Mouse (Mus musculus): ENCODE data around the gene Rassf4.
A peak's percentile ranks its signal among the peaks of the same experiment; 100 is the strongest.

Rassf4 gene

GRCm38 (mm10) chr6:116671768-116672167, 2.0 kb downstream of the Rassf4 start:
- no peak for DNase-seq (ENCODE audit: extremely low spot score)

DNA sequence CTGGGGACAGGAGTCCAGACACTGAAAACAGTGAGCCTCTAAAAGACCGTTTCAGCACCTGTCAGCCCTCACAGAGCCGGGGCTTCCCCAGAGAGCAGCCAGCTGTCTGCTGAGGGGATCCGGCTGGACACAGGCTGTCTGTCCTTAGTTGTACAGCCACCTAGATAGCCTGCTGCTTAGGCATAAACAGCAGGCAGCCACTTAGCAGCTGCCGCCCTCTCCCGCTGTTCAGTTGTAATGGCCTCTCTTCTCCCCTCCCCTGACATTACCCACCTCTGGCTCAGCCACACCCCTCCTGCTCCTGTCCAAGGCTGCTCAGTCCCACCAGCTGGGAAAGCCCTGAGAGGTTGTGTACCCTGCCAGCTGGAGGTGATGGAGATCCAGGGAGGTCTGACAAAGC, 2.7 kb downstream of the Rassf4 start:
- DNase-seq (ENCODE audit: extremely low spot score) = no peak

DNA sequence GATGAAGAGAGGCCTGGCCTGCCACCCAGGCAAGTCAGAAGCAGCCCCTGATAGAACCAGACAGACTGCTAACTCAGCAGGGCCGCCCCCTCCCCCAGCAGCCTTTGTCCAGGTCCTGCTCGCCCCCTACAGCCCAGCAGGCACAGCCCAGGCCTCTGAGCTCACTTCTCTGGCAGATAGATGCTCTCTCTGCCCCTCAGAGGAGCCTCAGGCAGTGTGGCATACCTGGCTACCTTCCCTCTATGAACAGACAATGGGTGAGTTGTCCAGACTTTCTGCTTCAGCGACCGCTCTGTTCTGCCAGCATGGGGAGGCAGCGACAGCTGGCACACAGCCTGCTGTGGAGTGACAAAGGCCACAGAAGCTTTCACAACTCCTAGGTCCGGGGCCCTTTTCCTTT, 3.6 kb downstream of the Rassf4 start:
- DNase-seq (ENCODE audit: extremely low spot score) = no peak

- no peak for DNase-seq (ENCODE audit: extremely low spot score)
These were observed 4.9 kb downstream of the Rassf4 start for GRCm38 (mm10) chr6:116668682-116669470.

DNA sequence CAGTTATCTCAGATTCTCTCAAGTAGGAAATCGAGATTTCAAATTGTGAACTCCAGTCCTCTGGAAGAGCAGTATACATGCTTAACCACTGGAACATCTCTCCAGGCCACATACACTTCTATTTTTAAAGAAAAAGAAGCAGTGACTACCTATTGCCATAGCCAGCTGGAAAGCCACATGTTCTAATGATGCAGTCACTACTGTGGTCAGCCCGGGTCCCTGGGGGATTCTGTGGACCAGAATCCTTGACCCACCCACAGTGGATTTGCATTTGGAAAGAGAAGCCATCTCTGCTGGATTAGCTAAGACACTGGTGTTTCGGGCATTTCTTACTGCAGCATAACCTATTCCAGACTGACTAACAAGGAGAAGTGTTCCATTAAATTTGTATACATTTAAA, 6.4 kb downstream of the Rassf4 start:
- DNase-seq (ENCODE audit: extremely low spot score) = no peak

DNA sequence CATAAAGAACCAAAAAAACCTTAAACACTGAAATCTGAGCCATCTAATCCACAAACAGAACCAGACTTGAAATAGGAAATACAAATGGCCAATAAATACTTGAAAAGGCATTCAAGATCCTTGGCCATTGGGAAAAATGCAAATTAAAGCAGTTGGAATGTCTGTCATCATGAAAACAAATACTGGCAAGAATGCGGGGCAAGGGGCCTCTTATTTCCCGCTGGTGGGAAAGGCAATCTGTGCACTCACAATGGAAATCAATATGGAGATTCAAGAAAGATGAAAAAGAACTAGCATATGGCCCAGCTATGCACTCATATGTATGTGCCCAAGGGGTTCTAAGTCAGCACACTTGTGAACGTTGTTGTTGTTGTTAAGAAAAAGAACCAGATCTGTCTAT, 6.9 kb downstream of the Rassf4 start:
- DNase-seq (ENCODE audit: extremely low spot score) = no peak

GRCm38 (mm10) chr6:116666085-116666750, 7.5 kb downstream of the Rassf4 start:
- DNase-seq (ENCODE audit: extremely low spot score) = no peak

DNA sequence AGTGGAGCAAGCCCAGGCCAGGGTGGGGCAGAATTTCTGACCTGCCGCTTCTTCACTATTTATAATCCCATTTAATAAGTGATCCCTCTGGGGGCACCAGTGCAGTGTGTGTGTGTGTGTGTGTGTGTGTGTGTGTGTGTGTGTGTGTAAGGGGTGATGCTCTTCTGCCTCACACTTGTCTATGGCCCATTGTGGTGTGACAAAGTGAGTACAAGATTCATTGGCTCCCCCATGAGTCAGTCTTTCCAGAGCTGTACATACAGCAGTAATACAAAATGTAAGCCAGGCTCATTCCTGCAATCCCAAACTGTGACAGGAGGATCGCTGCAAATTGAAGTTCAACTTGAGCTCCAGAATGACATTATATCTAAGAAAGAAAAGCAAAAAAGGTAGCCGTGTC, 8.9 kb downstream of the Rassf4 start:
- no peak for DNase-seq (ENCODE audit: extremely low spot score)

GRCm38 (mm10) chr6:116664031-116664430, 9.7 kb downstream of the Rassf4 start:
- DNase-seq (ENCODE audit: extremely low spot score) = no peak

DNA sequence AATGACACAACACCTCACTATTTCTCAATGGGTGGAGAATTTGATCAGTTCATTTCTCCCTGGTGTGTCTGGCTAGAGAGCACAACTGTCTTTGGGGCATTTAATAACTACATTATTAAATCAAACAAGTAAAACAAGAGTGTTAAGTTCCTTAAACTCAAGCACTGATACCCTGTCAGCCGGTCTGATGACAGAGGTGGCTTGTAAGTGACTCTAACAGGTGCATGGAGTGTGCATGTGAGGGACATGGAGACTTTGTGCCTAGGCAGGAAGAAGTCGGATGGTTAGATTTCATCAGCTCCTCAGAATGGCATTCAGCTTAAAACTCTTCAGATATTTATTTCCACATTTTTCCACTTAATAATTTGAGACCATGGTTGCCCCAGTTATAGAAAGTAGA, 10.4 kb downstream of the Rassf4 start:
- DNase-seq (ENCODE audit: extremely low spot score) = no peak

GRCm38 (mm10) chr6:116653684-116654454, 19.9 kb downstream of the Rassf4 start:
- DNase-seq (ENCODE audit: extremely low spot score) = peak; percentile 65

- no peak for DNase-seq (ENCODE audit: extremely low spot score)
These were observed 20.6 kb downstream of the Rassf4 start for GRCm38 (mm10) chr6:116653191-116653590.

DNA sequence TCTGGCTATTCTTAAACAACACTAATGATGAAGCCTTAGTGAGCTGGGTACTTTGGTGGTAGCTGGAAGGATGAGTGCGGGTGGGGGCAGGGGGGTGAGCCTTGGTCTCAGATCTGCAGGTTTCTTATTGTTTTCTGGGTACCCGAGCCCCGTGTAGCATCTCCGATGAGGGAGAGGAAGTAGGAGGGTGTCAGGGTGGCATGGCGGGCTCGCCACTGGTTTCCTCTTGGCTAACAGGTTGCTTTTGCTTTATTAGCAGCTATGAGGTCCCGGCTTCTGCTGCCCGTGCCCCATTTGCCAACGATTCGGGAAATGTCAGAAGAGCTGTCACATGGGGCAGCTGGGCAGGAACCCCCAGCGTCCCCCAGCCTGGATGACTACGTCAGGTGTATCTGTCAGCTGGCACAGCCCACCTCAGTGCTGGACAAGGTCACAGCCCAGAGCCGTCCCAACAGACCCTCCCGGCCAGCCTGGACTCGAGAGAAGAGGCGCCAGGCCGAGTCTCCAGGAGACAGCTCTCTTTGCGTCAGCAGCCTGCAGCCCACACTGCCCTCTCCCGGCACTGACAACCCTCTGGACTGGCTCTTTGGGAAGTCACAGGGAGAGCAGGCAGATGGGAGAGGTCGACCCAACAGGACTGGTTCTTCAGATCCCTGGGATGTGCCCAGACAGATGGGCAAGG, 22.2 kb downstream of the Rassf4 start:
- no peak for DNase-seq (ENCODE audit: extremely low spot score)

- DNase-seq (ENCODE audit: extremely low spot score) = no peak
These were observed 23.3 kb downstream of the Rassf4 start, which contains the start of gene Depp1 for GRCm38 (mm10) chr6:116650406-116650805. Depp1 (plus strand) TSS chr6:116650609.

DNA sequence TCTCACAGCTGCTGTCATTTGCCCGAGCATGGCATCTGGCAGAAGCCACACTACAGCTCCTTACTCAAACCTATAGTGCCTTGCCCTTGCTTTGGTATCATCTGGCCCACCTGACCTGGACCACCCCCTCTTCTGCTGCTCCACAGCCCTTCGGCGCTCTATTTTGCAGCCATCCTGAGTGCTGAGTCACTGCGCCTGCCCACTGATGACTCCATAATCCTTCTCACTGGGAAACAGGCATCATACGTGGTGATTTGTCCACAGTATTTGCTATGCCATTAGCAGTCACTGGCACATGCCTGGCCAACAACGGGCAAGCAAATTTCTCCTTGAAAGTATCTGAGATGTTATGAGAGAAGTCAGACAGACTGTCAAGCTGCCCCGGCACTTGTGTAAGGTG, 23.9 kb downstream of the Rassf4 start:
- DNase-seq (ENCODE audit: extremely low spot score) = no peak

DNA sequence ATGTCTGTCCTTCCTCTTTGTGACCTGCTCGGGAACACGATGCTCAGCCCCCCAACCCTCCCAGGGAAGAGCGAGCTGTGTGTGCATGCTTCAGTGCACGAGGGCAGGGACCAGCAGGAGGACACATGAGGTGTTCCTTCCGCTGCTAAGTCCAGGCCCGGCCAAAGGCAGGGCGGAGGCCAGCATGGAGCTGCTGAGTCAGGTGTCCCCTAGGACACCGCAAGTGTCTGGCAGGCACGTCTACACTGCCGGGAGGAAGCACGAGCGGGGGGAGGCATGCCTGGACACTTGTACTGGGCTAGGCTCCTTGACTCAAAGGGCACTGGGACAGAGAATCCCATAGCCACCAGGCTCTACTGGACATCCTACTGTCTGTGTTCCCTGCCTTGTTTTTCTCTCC, 26.0 kb downstream of the Rassf4 start:
- no peak for DNase-seq (ENCODE audit: extremely low spot score)

- DNase-seq (ENCODE audit: extremely low spot score) = no peak
These were observed 29.4 kb downstream of the Rassf4 start for GRCm38 (mm10) chr6:116644335-116644734.

GRCm38 (mm10) chr6:116643881-116644280, 29.9 kb downstream of the Rassf4 start:
- no peak for DNase-seq (ENCODE audit: extremely low spot score)

GRCm38 (mm10) chr6:116642942-116643341, 30.8 kb downstream of the Rassf4 start:
- no peak for DNase-seq (ENCODE audit: extremely low spot score)

DNA sequence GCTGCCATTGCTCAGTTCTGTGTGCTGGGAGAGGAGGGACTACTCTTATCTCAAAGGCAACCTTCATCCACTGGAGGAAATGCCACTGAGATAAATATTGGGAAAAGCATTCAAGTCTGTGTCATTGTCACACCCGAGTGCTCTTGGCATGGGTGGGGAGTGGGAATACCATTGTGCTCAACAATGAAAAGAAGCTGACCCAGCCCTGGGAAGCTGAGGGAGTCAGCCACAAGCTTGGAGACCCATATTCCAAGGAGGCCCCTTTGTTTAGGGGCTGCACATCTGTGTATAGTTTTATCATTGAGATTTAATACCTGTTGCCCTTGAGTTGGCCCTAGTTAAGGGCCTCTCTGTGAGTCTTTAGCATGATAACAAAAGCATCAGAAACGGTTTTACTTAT, 34.1 kb downstream of the Rassf4 start:
- no peak for DNase-seq (ENCODE audit: extremely low spot score)

- no peak for DNase-seq (ENCODE audit: extremely low spot score)
These were observed 34.9 kb downstream of the Rassf4 start for GRCm38 (mm10) chr6:116638871-116639270.

GRCm38 (mm10) chr6:116637496-116637895, 36.3 kb downstream of the Rassf4 start:
- no peak for DNase-seq (ENCODE audit: extremely low spot score)
